Mouse (Mus musculus) intestine, postnatal 0 days (tissue): Measurements from ENCODE around the gene Phc2. TPM values are rescaled to one million over a fixed set of nuclear protein-coding genes. Genes with fewer than 3 reads are reported as not detected.

Experiments
- ATAC-seq: fragments of 200-750 bp; cut with Nextera tagmentation; 2 replicates; pipeline ENCODE4 v1.8.0; 2017; ENCODE audit warnings: mild to moderate bottlenecking, moderate TSS enrichment, moderate library complexity
- H3K27ac ChIP-seq: fragments of 300-500 bp; sonication (generic); 2 replicates; pipeline ENCODE4 v1.5.1; 2014; ENCODE audit warnings: mild to moderate bottlenecking, low read depth, low read length, moderate library complexity
- H3K27me3 ChIP-seq: fragments of 300-500 bp; sonication (generic); replicated peaks from 2 replicates; pipeline ENCODE4 v1.6.1; 2014; ENCODE audit warnings: low read length, mixed read lengths; ENCODE audit not compliant: control insufficient read depth, insufficient read depth
- H3K36me3 ChIP-seq: fragments of 300-500 bp; sonication (generic); 2 replicates; pipeline ENCODE4 v1.6.1; 2014; ENCODE audit warnings: mild to moderate bottlenecking, moderate library complexity; ENCODE audit not compliant: control insufficient read depth, insufficient read depth
- H3K4me1 ChIP-seq: fragments of 300-500 bp; sonication (generic); replicated peaks from 2 replicates; pipeline ENCODE4 v1.6.1; 2014; ENCODE audit warnings: antibody characterized with exemption, low read length, mixed read lengths; ENCODE audit not compliant: control insufficient read depth, insufficient read depth
- H3K4me2 ChIP-seq: fragments of 300-500 bp; sonication (generic); replicated peaks from 2 replicates; pipeline ENCODE4 v1.6.1; 2014; ENCODE audit warnings: low read depth, mild to moderate bottlenecking, moderate library complexity
- H3K4me3 ChIP-seq: fragments of 300-500 bp; sonication (generic); 2 replicates; pipeline ENCODE4 v1.5.1; 2014; ENCODE audit warnings: low read depth, low read length
- H3K9ac ChIP-seq: fragments of 300-500 bp; sonication (generic); 2 replicates; pipeline ENCODE4 v1.6.1; 2014; ENCODE audit warnings: mild to moderate bottlenecking, low read depth, low read length
- H3K9me3 ChIP-seq: fragments of 300-500 bp; sonication (generic); 2 replicates; pipeline ENCODE4 v1.6.1; 2016; ENCODE audit warnings: mixed run types; ENCODE audit not compliant: control insufficient read depth
- CTCF ChIP-seq: sonication (generic); IDR thresholded peaks from 2 replicates; pipeline ENCODE4 v1.5.1; 2016; ENCODE audit warnings: low read depth, mild to moderate bottlenecking, control low read depth, antibody characterized with exemption, moderate library complexity
- WGBS: fragments of 180-500 bp; shearing (Covaris S2); extraction: QIAGEN DNeasy Blood & Tissue Kit; methylation state at CpG from one replicate; pipeline ENCODE4 v1.1.7; 2014; 5-methylcytosine and 5-hydroxymethylcytosine counted together
- polyA plus RNA-seq: library from polyadenylated mRNA; unstranded; fragments of >200 nt; fragmentation: Nextera tagmentation; extraction: Ambion mirVana; gene quantifications from 2 replicates; pipeline ENCODE4 v1.2.1, GENCODE M21; 2015

Phc2 gene
- polyA plus RNA-seq, 1 experiment from 2014 or later, result 25.4 TPM

DNA sequence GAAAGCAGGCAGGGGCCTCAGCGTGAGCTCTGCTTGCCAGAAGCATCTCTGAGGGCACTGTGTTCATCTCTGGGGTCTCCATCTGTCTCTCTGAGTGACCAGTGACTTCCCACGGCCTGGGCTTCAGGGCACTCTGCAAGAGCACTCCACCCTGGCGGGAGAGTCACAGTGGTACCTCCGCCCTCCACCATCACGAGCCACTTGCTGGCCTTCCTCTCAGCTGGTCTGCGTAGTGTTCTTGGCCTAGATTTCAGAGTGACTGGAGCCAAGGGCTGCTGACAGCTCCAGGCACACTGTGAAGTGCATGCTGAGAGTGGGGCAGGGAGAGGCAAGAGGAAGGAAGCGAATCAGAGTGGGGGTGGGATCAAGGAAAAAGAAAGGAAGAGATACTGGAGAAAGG lies 69.6 kb downstream of the Phc2 start:
- WGBS, result 73% methylated on average over 7 of the region's 7 CpGs
- H3K9ac ChIP-seq, result no peak overlapping the region
- H3K36me3 ChIP-seq, result no peaks in the 10 kb centered on the region
- H3K4me3 ChIP-seq, result no peak overlapping the region
- H3K9me3 ChIP-seq, result no peaks in the 10 kb centered on the region
- no peak overlapping the region for H3K27ac ChIP-seq
- no peak overlapping the region for H3K4me2 ChIP-seq
- TF ChIP-seq CTCF, result no peak
- H3K4me1 ChIP-seq, result no peaks in the 10 kb centered on the region
- ATAC-seq, result no peak
- no peaks in the 10 kb centered on the region for H3K27me3 ChIP-seq

- Histone ChIP-seq H3K4me1 (0 out of 2 replicates have a peak, but pooled peaks cover 7% of the 10 kb centered on the region), H3K4me3 (peak overlapping the region; percentile 84), H3K9me3 (no peaks in the 10 kb centered on the region), H3K9ac (peak overlapping the region; percentile 99), H3K27me3 (no peaks in the 10 kb centered on the region), H3K36me3 (no peaks in the 10 kb centered on the region; the same call in 1 of the 2 replicates), H3K4me2 (peak overlapping the region; percentile 85), H3K27ac (peak overlapping the region; percentile 97)
- ATAC-seq, result peak; percentile 95
- 4% methylated on average over 43 of the region's 68 CpGs for WGBS
- no peak for TF ChIP-seq CTCF
These were observed 72.7 kb downstream of the Phc2 start for GRCm38 (mm10) chr4:128727019-128727720.

DNA sequence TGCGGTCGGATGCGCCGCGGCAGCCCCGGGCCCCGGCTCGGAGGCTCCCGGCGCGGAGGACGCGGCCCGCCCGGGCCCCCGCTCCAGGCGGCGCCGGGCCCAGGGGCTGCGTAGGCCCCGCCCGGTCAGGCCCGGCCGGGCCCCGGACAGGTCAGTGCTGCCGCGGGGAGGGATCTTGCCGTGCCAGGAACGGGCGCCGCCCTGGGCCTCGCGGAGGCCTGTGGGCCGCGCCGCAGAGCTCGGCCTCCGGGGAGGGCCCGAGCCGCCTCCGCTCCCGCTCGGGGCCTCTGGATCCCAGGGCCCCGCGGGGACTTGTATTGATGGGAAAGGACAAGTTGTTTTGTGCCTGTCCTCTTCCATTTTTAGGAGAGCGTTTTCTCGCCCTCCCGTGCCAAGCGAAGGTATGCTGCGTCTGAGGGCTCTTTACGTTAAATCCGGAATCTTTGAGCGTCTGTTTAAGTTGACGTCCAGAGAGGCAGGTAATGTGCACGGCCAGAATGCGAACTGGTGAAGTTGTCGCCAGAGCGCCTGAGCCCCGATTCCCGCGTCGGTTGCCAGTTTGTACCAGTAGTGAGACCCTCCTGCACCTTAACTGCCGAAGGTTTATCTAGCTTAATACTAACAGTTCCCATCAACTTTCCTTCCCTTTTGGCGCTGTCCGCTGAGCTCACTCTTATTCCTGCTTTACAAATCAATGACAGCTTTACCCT lies 73.4 kb downstream of the Phc2 start:
- H3K9me3 ChIP-seq, result no peaks in the 10 kb centered on the region
- no peaks in the 10 kb centered on the region; the same call in 1 of the 2 replicates for H3K36me3 ChIP-seq
- ATAC-seq, result peak; percentile 91
- under 1% methylated on average over 57 of the region's 65 CpGs for WGBS
- H3K4me1 ChIP-seq, result 0 out of 2 replicates have a peak, but pooled peaks cover 7% of the 10 kb centered on the region
- H3K4me2 ChIP-seq, result peak overlapping the region; percentile 85
- TF ChIP-seq CTCF, result no peak
- no peaks in the 10 kb centered on the region for H3K27me3 ChIP-seq
- H3K9ac ChIP-seq, result peak overlapping the region; percentile 99
- H3K27ac ChIP-seq, result peak overlapping the region; percentile 97
- peak overlapping the region; percentile 84 for H3K4me3 ChIP-seq

DNA sequence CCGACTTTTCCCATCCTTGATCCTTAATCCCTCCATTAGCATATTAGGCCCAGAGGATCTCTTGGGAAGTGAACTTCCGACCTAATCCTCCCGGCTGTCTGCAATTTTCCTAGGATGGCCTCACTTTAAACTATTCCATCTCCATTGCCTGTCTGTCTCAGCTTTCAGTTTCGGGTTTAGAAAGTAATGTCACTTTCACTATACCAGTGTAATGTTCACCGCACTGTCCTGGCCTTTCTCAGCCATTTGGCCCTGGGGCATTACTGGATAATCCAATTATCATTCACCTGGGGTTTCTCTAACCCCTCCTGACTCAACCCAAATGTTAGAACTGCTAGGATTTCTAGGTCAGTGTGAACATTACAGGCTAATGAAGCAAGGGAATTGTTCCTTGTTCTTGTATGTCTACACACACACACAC lies 73.9 kb downstream of the Phc2 start:
- no peak for ATAC-seq
- H3K9ac ChIP-seq, result peak overlapping the region; percentile 99
- 0% methylated on average over 5 of the region's 5 CpGs for WGBS

GRCm38 (mm10) chr4:128729033-128729708 lies 74.7 kb downstream of the Phc2 start:
- Histone ChIP-seq H3K4me1 (peaks cover 14% of the 10 kb centered on the region; the same call in 1 of the 2 replicates), H3K4me2 (peak overlapping the region; percentile 85), H3K36me3 (no peaks in the 10 kb centered on the region; the same call in 1 of the 2 replicates), H3K27me3 (no peaks in the 10 kb centered on the region), H3K9me3 (no peaks in the 10 kb centered on the region), H3K4me3 (peak overlapping the region; percentile 84), H3K27ac (0 out of 2 replicates have a peak overlapping the region, but pooled peaks have one; percentile 5), H3K9ac (peak overlapping the region; percentile 0)
- no peak for TF ChIP-seq CTCF
- ATAC-seq, result no peak
- WGBS, result 15% methylated on average over 15 of the region's 15 CpGs

More for the DNA sequence above, 73.9 kb downstream of the Phc2 start:
- TF ChIP-seq CTCF, result no peak
- Histone ChIP-seq H3K4me3 (peak overlapping the region; percentile 84), H3K27ac (peak overlapping the region; percentile 97), H3K4me1 (0 out of 2 replicates have a peak, but pooled peaks cover 9% of the 10 kb centered on the region), H3K4me2 (peak overlapping the region; percentile 85), H3K27me3 (no peaks in the 10 kb centered on the region), H3K36me3 (no peaks in the 10 kb centered on the region; the same call in 1 of the 2 replicates), H3K9me3 (no peaks in the 10 kb centered on the region)

DNA sequence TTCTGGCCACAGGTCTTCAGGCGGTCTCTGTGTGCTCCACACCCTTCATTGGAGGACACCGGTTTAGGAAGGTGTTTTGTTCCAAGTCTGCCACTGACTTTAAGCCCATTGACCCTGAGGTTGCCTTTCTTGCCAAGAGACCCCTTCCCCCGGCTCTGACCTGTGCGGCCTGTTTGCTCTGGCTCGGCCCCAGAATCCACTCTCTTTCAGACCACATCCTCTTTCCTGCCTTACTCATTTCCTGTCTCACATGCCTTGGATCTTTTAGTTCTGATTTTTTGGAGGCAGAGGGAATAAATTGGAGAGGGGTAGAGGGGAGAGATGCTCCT lies 75.2 kb downstream of the Phc2 start:
- no peak for TF ChIP-seq CTCF
- H3K27me3 ChIP-seq, result no peaks in the 10 kb centered on the region
- H3K27ac ChIP-seq, result 0 out of 2 replicates have a peak overlapping the region, but pooled peaks have one; percentile 5
- WGBS, result 32% methylated on average over 5 of the region's 5 CpGs
- peaks cover 19% of the 10 kb centered on the region; the same call in 1 of the 2 replicates for H3K4me1 ChIP-seq
- no peaks in the 10 kb centered on the region for H3K9me3 ChIP-seq
- H3K4me2 ChIP-seq, result peak overlapping the region; percentile 85
- ATAC-seq, result no peak
- no peaks in the 10 kb centered on the region; the same call in 1 of the 2 replicates for H3K36me3 ChIP-seq
- H3K9ac ChIP-seq, result peak overlapping the region; percentile 0; the same call in 1 of the 2 replicates
- peak overlapping the region; percentile 84; the same call in 1 of the 2 replicates for H3K4me3 ChIP-seq
